Mouse (Mus musculus): Measurements from ENCODE around the gene Vmn2r90. TPM values are rescaled to one million over a fixed set of nuclear protein-coding genes. Genes with fewer than 3 reads are reported as not detected.
A peak's percentile ranks its signal among the peaks of the same experiment; 100 is the strongest.
"Not testable (repeated sequence)": the region's sequence is repeated elsewhere in the genome, so short reads cannot be mapped to it uniquely, and the experiment has no call there.

The Vmn2r90 gene
- polyA plus RNA-seq, 1 experiment from 2014 or later, result not detected

DNA sequence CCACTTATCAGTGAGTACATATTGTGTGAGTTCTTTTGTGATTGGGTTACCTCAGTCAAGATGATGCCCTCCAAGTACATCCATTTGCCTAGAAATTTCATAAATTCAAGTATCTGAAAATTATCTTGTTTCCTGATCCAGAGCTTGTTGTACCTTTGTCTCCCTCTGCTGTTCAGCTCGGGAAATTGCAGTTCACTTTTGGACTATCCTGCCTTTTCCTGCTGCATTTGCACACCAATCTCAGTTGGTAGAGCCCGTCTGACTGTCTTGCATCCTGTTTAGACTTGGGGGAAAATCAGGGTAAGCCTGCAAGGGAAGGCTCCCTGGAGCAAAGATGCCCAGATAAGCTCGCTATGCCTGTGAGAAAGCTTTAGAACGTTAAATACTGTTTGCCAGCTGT, 45.8 kb downstream of the Vmn2r90 start:
- H3K4me1 ChIP-seq (ENCODE audit: insufficient read depth); H3K9ac ChIP-seq; H3K4me2 ChIP-seq; H3K27me3 ChIP-seq (ENCODE audit: insufficient read depth, low read length); H3K27ac ChIP-seq (ENCODE audit: low read depth); H3K36me3 ChIP-seq (ENCODE audit: insufficient read depth); H3K4me3 ChIP-seq (ENCODE audit: low read depth, low read length); ATAC-seq (ENCODE audit: insufficient read depth); H3K9me3 ChIP-seq (ENCODE audit: low read depth, low read length): not testable (repeated sequence)
- WGBS, result 6% methylated on average over 4 of the region's 4 CpGs
- TF ChIP-seq CTCF (IDR thresholded peaks at IDR 0.05; ENCODE audit: low read depth), result peak; percentile 71
- peak; percentile 81 for DNase-seq

DNA sequence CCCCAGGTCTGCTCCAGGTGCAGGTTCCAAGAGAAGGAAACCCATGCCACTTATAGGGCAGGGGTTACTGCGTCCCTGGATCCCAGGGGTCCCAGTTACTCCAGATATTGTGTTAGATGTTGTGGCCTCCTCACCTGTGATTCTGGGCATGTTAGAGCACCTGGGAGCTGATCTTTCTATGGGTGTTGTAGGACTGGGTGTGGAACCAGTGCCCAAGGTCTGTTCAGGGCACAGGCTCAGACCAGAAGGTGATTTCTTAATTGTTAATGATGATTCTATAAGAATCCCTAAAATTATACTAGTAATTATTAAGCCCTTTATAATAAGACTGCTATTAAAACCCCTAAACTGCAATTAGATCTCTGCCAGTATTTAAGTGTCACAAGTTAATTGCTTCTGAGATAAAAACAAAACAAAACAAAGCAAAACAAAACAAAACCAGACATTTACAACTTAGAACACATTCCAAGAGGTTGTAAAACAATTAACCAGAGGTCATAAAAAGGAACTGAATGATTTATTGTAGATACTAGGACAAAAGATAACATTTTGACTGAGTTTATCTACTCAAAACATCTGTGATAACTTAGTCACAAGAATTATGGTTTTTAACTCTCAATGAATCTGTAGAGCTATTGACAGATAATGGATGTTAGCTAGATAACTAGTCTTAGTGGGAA, 59.2 kb downstream of the Vmn2r90 start:
- Histone ChIP-seq H3K4me3 (ENCODE audit: low read depth, low read length) (no peak overlapping the region), H3K27ac (ENCODE audit: low read depth) (no peak overlapping the region), H3K36me3 (ENCODE audit: insufficient read depth) (no peaks in the 10 kb centered on the region), H3K9me3 (ENCODE audit: low read depth, low read length) (no peaks in the 10 kb centered on the region), H3K27me3 (ENCODE audit: insufficient read depth, low read length) (no peaks in the 10 kb centered on the region), H3K4me1 (ENCODE audit: insufficient read depth) (no peaks in the 10 kb centered on the region), H3K4me2 (no peak overlapping the region), H3K9ac (no peak overlapping the region)
- WGBS, result 69% methylated on average over 1 of the region's 1 CpGs
- TF ChIP-seq CTCF (IDR thresholded peaks at IDR 0.05; ENCODE audit: low read depth), result no peak
- DNase-seq, result no peak
- ATAC-seq (ENCODE audit: insufficient read depth), result no peak

DNA sequence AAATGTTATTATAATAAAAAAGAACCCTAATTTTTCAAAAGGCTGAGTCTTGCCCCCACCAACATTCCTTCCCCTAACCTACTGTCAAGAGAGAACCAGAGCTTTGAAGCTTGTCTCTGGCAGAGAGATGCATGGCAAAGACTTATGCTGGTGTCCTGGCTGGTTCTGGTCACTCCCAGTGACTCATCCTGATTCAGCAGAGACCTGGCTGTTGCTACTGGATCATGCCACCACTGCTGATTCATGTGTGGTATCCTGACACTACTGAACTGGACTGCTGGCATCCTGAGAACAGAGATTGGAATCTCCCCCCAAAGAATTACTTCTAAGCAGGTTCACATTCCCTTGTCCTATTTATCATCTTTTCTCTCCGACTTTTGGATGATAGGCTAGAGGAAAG, 60.7 kb downstream of the Vmn2r90 start:
- no peak for TF ChIP-seq CTCF (IDR thresholded peaks at IDR 0.05; ENCODE audit: low read depth)
- Histone ChIP-seq H3K9ac (no peak overlapping the region), H3K9me3 (ENCODE audit: low read depth, low read length) (no peaks in the 10 kb centered on the region), H3K27ac (ENCODE audit: low read depth) (no peak overlapping the region), H3K4me2 (no peak overlapping the region), H3K4me3 (ENCODE audit: low read depth, low read length) (no peak overlapping the region), H3K27me3 (ENCODE audit: insufficient read depth, low read length) (no peaks in the 10 kb centered on the region), H3K4me1 (ENCODE audit: insufficient read depth) (no peaks in the 10 kb centered on the region), H3K36me3 (ENCODE audit: insufficient read depth) (no peaks in the 10 kb centered on the region)
- DNase-seq, result no peak
- ATAC-seq (ENCODE audit: insufficient read depth), result no peak
- 27% methylated on average over 1 of the region's 1 CpGs for WGBS

DNA sequence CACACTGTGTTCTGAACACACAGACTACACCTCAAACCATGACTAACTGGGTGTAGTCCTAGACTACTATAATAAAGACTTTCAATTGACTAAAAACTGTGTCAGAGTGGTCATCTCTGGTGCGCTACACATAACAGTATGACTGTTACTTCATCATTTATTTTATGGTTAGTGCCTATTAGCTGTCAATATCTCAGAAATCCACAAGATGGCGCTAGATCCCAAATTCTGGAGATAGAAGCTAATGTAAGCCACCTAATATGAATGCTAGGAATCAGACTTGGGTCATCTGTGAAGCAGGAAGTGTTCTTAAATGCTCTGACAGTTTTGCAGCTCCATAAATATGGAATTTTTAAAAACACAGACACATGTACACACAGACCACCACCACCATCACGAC, 62.9 kb downstream of the Vmn2r90 start:
- H3K27me3 ChIP-seq (ENCODE audit: insufficient read depth, low read length), result no peaks in the 10 kb centered on the region
- no peak overlapping the region for H3K4me3 ChIP-seq (ENCODE audit: low read depth, low read length)
- H3K4me2 ChIP-seq, result no peak overlapping the region
- peak; percentile 81 for TF ChIP-seq CTCF (IDR thresholded peaks at IDR 0.05; ENCODE audit: low read depth)
- ATAC-seq (ENCODE audit: insufficient read depth), result peak; percentile 75
- no peaks in the 10 kb centered on the region for H3K36me3 ChIP-seq (ENCODE audit: insufficient read depth)
- no peak overlapping the region for H3K27ac ChIP-seq (ENCODE audit: low read depth)
- H3K9me3 ChIP-seq (ENCODE audit: low read depth, low read length), result no peaks in the 10 kb centered on the region
- no peak overlapping the region for H3K9ac ChIP-seq
- no peaks in the 10 kb centered on the region for H3K4me1 ChIP-seq (ENCODE audit: insufficient read depth)
- 8% methylated on average over 3 of the region's 3 CpGs for WGBS
- DNase-seq, result peak; percentile 92

Other genes starting within 250 kb of the Vmn2r90 start
- 6.7 and 8.4 TPM in 2 replicates for gene Lnpep, start 78.7 kb upstream of the Vmn2r90 start, polyA plus RNA-seq (2014; fragmentation: Nextera tagmentation; extraction: Ambion mirVana)
- gene Spaca6, start 123.4 kb downstream of the Vmn2r90 start, polyA plus RNA-seq (2014; fragmentation: Nextera tagmentation; extraction: Ambion mirVana), result 33.2 and 38.9 TPM in 2 replicates
- 2.1 and 2.2 TPM in 2 replicates for gene Has1, start 151.5 kb downstream of the Vmn2r90 start, polyA plus RNA-seq (2014; fragmentation: Nextera tagmentation; extraction: Ambion mirVana)
- 0.13 and 0.46 TPM in 2 replicates for gene Fpr1, start 180.2 kb downstream of the Vmn2r90 start, polyA plus RNA-seq (2014; fragmentation: Nextera tagmentation; extraction: Ambion mirVana)
- 0.17 and 1.1 TPM in 2 replicates for gene Fpr2, start 184.1 kb downstream of the Vmn2r90 start, polyA plus RNA-seq (2014; fragmentation: Nextera tagmentation; extraction: Ambion mirVana)
- gene Fpr3, start 184.1 kb downstream of the Vmn2r90 start, polyA plus RNA-seq (2014; fragmentation: Nextera tagmentation; extraction: Ambion mirVana), result not detected in 2 replicates

All from lung, embryonic 14.5 days (tissue).